Mouse (Mus musculus) C2C12 (cell line): ENCODE measurements around the gene Grip1. TPM values are rescaled to one million over a fixed set of nuclear protein-coding genes. Genes with fewer than 3 reads are reported as not detected.

Source experiments
- H3K27me3 ChIP-seq: one replicate; pipeline ENCODE4 v1.6.1; 2011; ENCODE audit not compliant: control insufficient read depth, insufficient read depth, insufficient read length
- H3K36me3 ChIP-seq: one replicate; pipeline ENCODE4 v1.6.1; 2011; ENCODE audit not compliant: control insufficient read depth, insufficient read depth
- H3K4me3 ChIP-seq: one replicate; pipeline ENCODE4 v1.5.1; 2011; ENCODE audit warnings: mild to moderate bottlenecking, control low read depth; ENCODE audit not compliant: poor library complexity, insufficient read depth, severe bottlenecking
- H3K79me2 ChIP-seq: one replicate; pipeline ENCODE4 v1.6.1; 2011; ENCODE audit not compliant: control insufficient read depth, insufficient read depth
- H3K79me3 ChIP-seq: one replicate; pipeline ENCODE4 v1.6.1; 2011; ENCODE audit warnings: low read depth, control low read depth
- H3ac ChIP-seq: one replicate; pipeline ENCODE3; 2011; ENCODE audit warnings: low read depth; ENCODE audit not compliant: control insufficient read depth, insufficient read length
- CEBPB ChIP-seq: IDR thresholded peaks from one replicate; pipeline ENCODE4 v1.6.1; 2011; ENCODE audit warnings: low read depth, mild to moderate bottlenecking, control low read depth, moderate library complexity
- CTCF ChIP-seq: IDR thresholded peaks from one replicate; pipeline ENCODE4 v1.5.1; 2011; ENCODE audit not compliant: control insufficient read depth, insufficient read depth, insufficient read length
- FOSL1 ChIP-seq: IDR thresholded peaks from one replicate; pipeline ENCODE4 v1.8.0; 2011; ENCODE audit warnings: mild to moderate bottlenecking, low read length; ENCODE audit not compliant: poor library complexity, insufficient read depth, severe bottlenecking
- MAX ChIP-seq: IDR thresholded peaks from one replicate; pipeline ENCODE4 v1.6.1; 2011; ENCODE audit warnings: mild to moderate bottlenecking, control low read depth
- MYOD1 ChIP-seq: IDR thresholded peaks from one replicate; pipeline ENCODE4 v1.6.1; 2011; ENCODE audit warnings: low read depth; ENCODE audit not compliant: control insufficient read depth, insufficient read length
- MYOG ChIP-seq: IDR thresholded peaks from one replicate; pipeline ENCODE4 v1.6.1; 2011; ENCODE audit not compliant: control insufficient read depth, insufficient read length; ENCODE audit errors: extremely low read depth
- USF1 ChIP-seq: IDR thresholded peaks from one replicate; pipeline ENCODE4 v1.6.1; 2011; ENCODE audit warnings: low read depth, mild to moderate bottlenecking, control low read depth, moderate library complexity
- polyA plus RNA-seq: library from polyadenylated mRNA; unstranded; fragments of >200 nt; fragmentation: generic; extraction: Trizol; gene quantifications from one replicate; pipeline ENCODE4 v1.2.1, GENCODE M21; 2012; ENCODE audit warnings: missing spikeins

Grip1 gene
- polyA plus RNA-seq, 1 experiment, result 0.02 TPM

GRCm38 (mm10) chr10:119824521-119824920, 370.9 kb downstream of the Grip1 start:
- H3K36me3 ChIP-seq, result no peaks in the 10 kb centered on the region
- H3K27me3 ChIP-seq, result peaks cover under 1% of the 10 kb centered on the region
- no peak overlapping the region for H3K4me3 ChIP-seq
- TF ChIP-seq MYOD1 (no peak), FOSL1 (no peak), MYOG (no peak), MAX (no peak), USF1 (no peak), CEBPB (no peak), CTCF (no peak)
- H3K79me2 ChIP-seq, result no peaks in the 10 kb centered on the region
- H3K79me3 ChIP-seq, result no peaks in the 10 kb centered on the region
- no peak overlapping the region for H3ac ChIP-seq

- TF ChIP-seq CEBPB (no peak), MAX (no peak), USF1 (peak; percentile 12)
- Histone ChIP-seq H3K4me3 (no peak overlapping the region), H3ac (no peak overlapping the region), H3K79me3 (peaks cover 2% of the 10 kb centered on the region), H3K27me3 (peaks cover 5% of the 10 kb centered on the region), H3K36me3 (no peaks in the 10 kb centered on the region), H3K79me2 (no peaks in the 10 kb centered on the region)
Observed at GRCm38 (mm10) chr10:119830388-119830956, 376.8 kb downstream of the Grip1 start.

GRCm38 (mm10) chr10:119831086-119831485, 377.5 kb downstream of the Grip1 start:
- peaks cover 2% of the 10 kb centered on the region for H3K79me3 ChIP-seq
- H3K4me3 ChIP-seq, result no peak overlapping the region
- H3K79me2 ChIP-seq, result no peaks in the 10 kb centered on the region
- no peak for TF ChIP-seq MAX
- no peaks in the 10 kb centered on the region for H3K36me3 ChIP-seq
- H3K27me3 ChIP-seq, result peaks cover 5% of the 10 kb centered on the region
- H3ac ChIP-seq, result no peak overlapping the region

GRCm38 (mm10) chr10:119833334-119833733, 379.7 kb downstream of the Grip1 start:
- Histone ChIP-seq H3ac (no peak overlapping the region), H3K79me3 (peaks cover 2% of the 10 kb centered on the region), H3K36me3 (no peaks in the 10 kb centered on the region), H3K4me3 (no peak overlapping the region), H3K27me3 (peaks cover 5% of the 10 kb centered on the region), H3K79me2 (no peaks in the 10 kb centered on the region)
- TF ChIP-seq MAX (no peak), CEBPB (no peak), MYOD1 (no peak), FOSL1 (no peak), USF1 (no peak), MYOG (no peak), CTCF (no peak)

- H3K27me3 ChIP-seq, result peaks cover 5% of the 10 kb centered on the region
Observed at GRCm38 (mm10) chr10:119834122-119834521, 380.5 kb downstream of the Grip1 start.

GRCm38 (mm10) chr10:119839645-119840044, 386.0 kb downstream of the Grip1 start:
- Histone ChIP-seq H3K4me3 (no peak overlapping the region), H3K36me3 (no peaks in the 10 kb centered on the region), H3ac (no peak overlapping the region), H3K27me3 (no peaks in the 10 kb centered on the region), H3K79me2 (no peaks in the 10 kb centered on the region), H3K79me3 (no peaks in the 10 kb centered on the region)
- TF ChIP-seq CTCF (no peak), FOSL1 (no peak), MAX (no peak), MYOD1 (no peak), CEBPB (no peak), USF1 (no peak), MYOG (no peak)

More at GRCm38 (mm10) chr10:119834122-119834521, 380.5 kb downstream of the Grip1 start:
- TF ChIP-seq MYOG, result no peak
- no peak for TF ChIP-seq CTCF
- no peak for TF ChIP-seq MAX
- TF ChIP-seq CEBPB, result no peak
- TF ChIP-seq FOSL1, result no peak
- TF ChIP-seq USF1, result no peak
- no peak for TF ChIP-seq MYOD1
- Histone ChIP-seq H3K79me3 (peaks cover 2% of the 10 kb centered on the region), H3ac (no peak overlapping the region), H3K79me2 (no peaks in the 10 kb centered on the region), H3K4me3 (no peak overlapping the region), H3K36me3 (no peaks in the 10 kb centered on the region)
